21 mouse cellular contexts compared by ENCODE assay signal in the genomic region with DNA sequence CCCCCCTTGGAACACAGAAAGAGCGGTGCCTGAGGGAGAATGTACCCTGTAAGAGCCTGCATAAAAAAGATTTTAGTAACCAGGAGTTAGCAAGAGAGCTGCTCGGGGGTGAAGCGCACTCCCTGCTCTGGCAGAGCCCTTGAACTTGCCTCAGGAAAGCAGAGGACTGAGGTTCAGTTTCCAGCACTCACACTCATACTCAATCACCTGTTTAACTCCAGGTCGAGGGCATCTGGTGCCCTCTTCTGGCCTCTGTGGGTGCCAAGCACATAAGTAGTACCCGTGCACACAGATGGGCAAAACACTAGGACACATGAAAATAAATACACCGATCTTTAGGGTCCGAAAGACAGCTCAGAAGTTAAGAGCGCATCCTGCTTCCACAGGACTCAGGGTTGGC. TPM values are rescaled to one million over a fixed set of nuclear protein-coding genes. Genes with fewer than 3 reads are reported as not detected.
A peak's percentile ranks its signal among the peaks of the same experiment; 100 is the strongest.
DNase-seq lines count a peak whose midpoint lies in the region; ATAC-seq and TF ChIP-seq lines count a peak whose summit lies in the region.
"Had no signal": no experiment of that assay in that cellular context is flagged by ENCODE, and none has a peak within 500 bp of the region (broad histone marks: within the 10 kb centered on the region; RNA-seq: fewer than 3 reads in every experiment).

No protein-coding gene starts in this region.

- TF ChIP-seq EP300 in stomach, postnatal 0 days (optimal IDR thresholded peaks at IDR 0.05): no peak

- H3K36me3 ChIP-seq in E14TG2a.4 (ENCODE audit: insufficient read depth, low read length): peaks cover 29% of the 10 kb centered on the region
- no peaks in the 10 kb centered on the region for H3K36me3 ChIP-seq in stomach, postnatal 0 days (ENCODE audit: control insufficient read depth, insufficient read depth, low read length)
- H3K36me3 ChIP-seq: embryonic facial prominence, embryonic 15.5 days; forebrain, embryonic 10.5 days; forebrain, embryonic 15.5 days; heart, embryonic 13.5 days; hindbrain, embryonic 15.5 days had no signal

- no peak overlapping the region for H3K4me2 ChIP-seq in stomach, postnatal 0 days (replicated peaks; ENCODE audit: low read depth)
- H3K4me2 ChIP-seq: embryonic facial prominence, embryonic 15.5 days; forebrain, embryonic 15.5 days; heart, embryonic 13.5 days; hindbrain, embryonic 15.5 days had no signal

- DNase-seq in layer of hippocampus, adult 2 months (ENCODE audit: low spot score in 2 of 2): no peak
- DNase-seq in layer of hippocampus, postnatal 10 days (ENCODE audit: low spot score in 2 of 2): no peak
- DNase-seq in ES-CJ7 (ENCODE audit: low read depth, low spot score): peak; percentile 69
- DNase-seq in stomach, postnatal 0 days (ENCODE audit: low spot score): no peak
- DNase-seq in cerebellum, adult 8-10 months: no peak
- DNase-seq: adrenal gland, adult 8-10 months; adrenal gland, postnatal 36 days; cerebellum, adult 2 months; cerebellum, postnatal 14 days; embryo, embryonic 11 days; gastrocnemius, postnatal 36 days; heart, adult 11 months; heart, postnatal 36 days had no signal

- no peak overlapping the region for H3K9ac ChIP-seq in stomach, postnatal 0 days (ENCODE audit: low read length)
- H3K9ac ChIP-seq: embryonic facial prominence, embryonic 15.5 days; forebrain, embryonic 15.5 days; heart, embryonic 13.5 days; hindbrain, embryonic 15.5 days had no signal

- no peaks in the 10 kb centered on the region for H3K9me3 ChIP-seq in E14TG2a.4 (ENCODE audit: low read length)
- no peaks in the 10 kb centered on the region for H3K9me3 ChIP-seq in stomach, postnatal 0 days (ENCODE audit: control insufficient read depth, low read length)
- H3K9me3 ChIP-seq: embryonic facial prominence, embryonic 15.5 days; forebrain, embryonic 10.5 days; forebrain, embryonic 15.5 days; hindbrain, embryonic 15.5 days had no signal

- H3K27ac ChIP-seq in layer of hippocampus, adult 2 months: no peak overlapping the region
- no peak overlapping the region for H3K27ac ChIP-seq in stomach, postnatal 0 days (replicated peaks)
- H3K27ac ChIP-seq: embryonic facial prominence, embryonic 15.5 days; forebrain, embryonic 15.5 days; heart, embryonic 13.5 days; hindbrain, embryonic 15.5 days had no signal

- ATAC-seq in stomach, postnatal 0 days (ENCODE audit: low FRiP score, low TSS enrichment): no peak
- ATAC-seq: forebrain, embryonic 15.5 days had no signal

- TF ChIP-seq CTCF in layer of hippocampus, adult 2 months (conservative IDR thresholded peaks at IDR 0.05): 0 out of 2 replicates have a peak, but pooled peaks have one; percentile 2
- peak; percentile 20; the same call in 1 of the 2 replicates for TF ChIP-seq CTCF in E14TG2a.4 (conservative IDR thresholded peaks at IDR 0.05; ENCODE audit: low read length)
- TF ChIP-seq CTCF in stomach, postnatal 0 days (IDR thresholded peaks at IDR 0.05; ENCODE audit: low read depth): 0 out of 2 replicates have a peak, but pooled peaks have one; percentile 12

- peaks cover 64% of the 10 kb centered on the region for H3K4me1 ChIP-seq in E14TG2a.4 (replicated peaks; ENCODE audit: low read depth, low read length)
- H3K4me1 ChIP-seq in stomach, postnatal 0 days (replicated peaks; ENCODE audit: control insufficient read depth, insufficient read depth): no peaks in the 10 kb centered on the region
- H3K4me1 ChIP-seq: embryonic facial prominence, embryonic 15.5 days; forebrain, embryonic 15.5 days; hindbrain, embryonic 15.5 days had no signal

- no peak overlapping the region for H3K4me3 ChIP-seq in layer of hippocampus, adult 2 months
- H3K4me3 ChIP-seq in E14TG2a.4 (replicated peaks; ENCODE audit: low read length): peak overlapping the region; percentile 26; the same call in 1 of the 2 replicates
- H3K4me3 ChIP-seq in stomach, postnatal 0 days (ENCODE audit: low read depth, low read length): no peak overlapping the region
- H3K4me3 ChIP-seq: embryonic facial prominence, embryonic 15.5 days; erythroblast, embryonic 14.5 days; forebrain, embryonic 10.5 days; forebrain, embryonic 15.5 days; heart, embryonic 13.5 days; hindbrain, embryonic 15.5 days had no signal

- no peaks in the 10 kb centered on the region for H3K27me3 ChIP-seq in E14TG2a.4 (ENCODE audit: insufficient read depth, low read length)
- no peaks in the 10 kb centered on the region for H3K27me3 ChIP-seq in stomach, postnatal 0 days (ENCODE audit: control insufficient read depth, insufficient read depth, low read length)
- H3K27me3 ChIP-seq: CH12.LX; embryonic facial prominence, embryonic 15.5 days; forebrain, embryonic 15.5 days; heart, embryonic 13.5 days; hindbrain, embryonic 15.5 days had no signal

- WGBS in stomach, postnatal 0 days: 96% methylated on average over 8 of the region's 8 CpGs

RNA-seq across cellular contexts. Expression of a gene that starts 1.7 kb away (rescaled TPM):
- total RNA-seq in layer of hippocampus, adult 2 months (2021): 100 to 1,000 TPM; 104 to 117 TPM
- 10 to 100 TPM; 60.3 to 62.0 TPM for total RNA-seq in layer of hippocampus, postnatal 10 days (2021)
- polyA plus RNA-seq in stomach, postnatal 0 days (2015; fragmentation: Nextera tagmentation; extraction: Ambion mirVana): 4.0 and 5.1 TPM in 2 replicates
